Mouse (Mus musculus): ENCODE measurements around the gene Fndc3b. TPM values are rescaled to one million over a fixed set of nuclear protein-coding genes. Genes with fewer than 3 reads are reported as not detected.

The Fndc3b gene
- polyA plus RNA-seq, 1 experiment, result 0.78 TPM

DNA sequence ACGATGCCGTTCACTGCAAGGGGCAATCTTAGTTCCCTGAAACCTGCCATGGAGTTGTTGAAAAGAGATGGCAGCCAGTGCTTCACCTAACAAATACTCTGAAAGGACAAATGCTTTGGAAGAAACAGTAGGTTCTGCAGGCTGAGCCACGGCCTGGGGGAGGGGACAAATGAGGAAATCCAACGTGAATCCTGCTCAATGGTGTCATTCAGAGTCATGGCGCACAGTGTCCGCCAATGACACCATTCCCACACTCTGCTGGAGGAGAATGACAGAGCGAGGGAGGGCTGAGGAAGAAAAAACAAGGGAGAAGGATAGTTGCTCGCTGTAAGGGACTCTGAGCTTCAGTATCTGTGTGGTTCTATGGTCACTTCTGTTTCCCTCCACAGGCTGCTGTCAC lies 95.6 kb downstream of the Fndc3b start:
- TF ChIP-seq GATA1 (IDR thresholded peaks at IDR 0.05; ENCODE audit: borderline replicate concordance, low read length), result no peak
- no peak for TF ChIP-seq FLI1 (IDR thresholded peaks at IDR 0.05; ENCODE audit: low read length)
- Histone ChIP-seq H3K9me3 (no peaks in the 10 kb centered on the region), H3K4me1 (no peaks in the 10 kb centered on the region; the same call in 1 of the 2 replicates), H3K4me3 (replicated peaks) (no peak overlapping the region), H3K27me3 (replicated peaks) (no peaks in the 10 kb centered on the region), H3K36me3 (replicated peaks; ENCODE audit: low read length) (no peaks in the 10 kb centered on the region)

DNA sequence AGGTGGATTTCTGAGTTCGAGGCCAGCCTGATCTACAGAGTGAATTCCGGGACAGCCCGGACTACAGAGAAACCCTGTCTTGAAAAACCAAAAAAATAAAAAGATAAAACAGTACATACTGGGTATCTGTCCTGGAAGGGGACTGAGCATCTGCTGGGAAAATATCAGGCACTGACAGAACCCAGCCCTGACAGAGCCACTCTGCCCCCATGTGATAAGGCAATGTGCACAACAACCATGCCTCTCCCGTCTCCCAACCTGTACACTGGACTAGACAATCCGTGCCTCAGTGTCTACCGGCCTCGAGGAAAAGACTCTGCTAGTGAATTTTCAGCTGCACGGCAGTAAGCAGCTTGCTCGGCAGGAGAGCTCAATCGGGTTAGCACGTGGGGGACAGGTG lies 97.3 kb downstream of the Fndc3b start:
- Histone ChIP-seq H3K27me3 (replicated peaks) (no peaks in the 10 kb centered on the region), H3K4me1 (no peaks in the 10 kb centered on the region; the same call in 1 of the 2 replicates), H3K9me3 (no peaks in the 10 kb centered on the region), H3K4me3 (replicated peaks) (no peak overlapping the region), H3K36me3 (replicated peaks; ENCODE audit: low read length) (no peaks in the 10 kb centered on the region)
- TF ChIP-seq FLI1 (IDR thresholded peaks at IDR 0.05; ENCODE audit: low read length) (no peak), GATA1 (IDR thresholded peaks at IDR 0.05; ENCODE audit: borderline replicate concordance, low read length) (no peak)

DNA sequence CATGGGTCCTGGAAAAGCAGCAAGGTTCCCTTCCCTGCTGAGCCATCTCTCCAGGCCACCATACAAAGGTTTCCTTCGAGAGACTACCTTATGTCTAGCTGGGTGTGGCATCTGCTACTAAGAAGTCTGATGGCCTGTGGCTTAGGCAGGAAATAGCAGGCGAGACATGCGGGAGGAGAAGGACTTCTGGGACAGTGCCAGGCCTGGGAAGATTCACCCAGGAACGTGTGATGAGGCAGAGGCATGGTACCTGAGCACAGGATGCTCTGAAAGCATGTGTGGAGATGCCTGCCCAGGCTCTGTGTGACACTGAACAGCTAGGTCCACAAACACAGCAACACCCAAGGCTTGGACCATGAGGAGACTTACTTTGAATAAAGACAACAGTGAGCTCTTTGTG lies 98.1 kb downstream of the Fndc3b start:
- H3K36me3 ChIP-seq (replicated peaks; ENCODE audit: low read length), result no peaks in the 10 kb centered on the region
- TF ChIP-seq GATA1 (IDR thresholded peaks at IDR 0.05; ENCODE audit: borderline replicate concordance, low read length), result no peak
- no peak for TF ChIP-seq FLI1 (IDR thresholded peaks at IDR 0.05; ENCODE audit: low read length)
- H3K4me3 ChIP-seq (replicated peaks), result no peak overlapping the region

DNA sequence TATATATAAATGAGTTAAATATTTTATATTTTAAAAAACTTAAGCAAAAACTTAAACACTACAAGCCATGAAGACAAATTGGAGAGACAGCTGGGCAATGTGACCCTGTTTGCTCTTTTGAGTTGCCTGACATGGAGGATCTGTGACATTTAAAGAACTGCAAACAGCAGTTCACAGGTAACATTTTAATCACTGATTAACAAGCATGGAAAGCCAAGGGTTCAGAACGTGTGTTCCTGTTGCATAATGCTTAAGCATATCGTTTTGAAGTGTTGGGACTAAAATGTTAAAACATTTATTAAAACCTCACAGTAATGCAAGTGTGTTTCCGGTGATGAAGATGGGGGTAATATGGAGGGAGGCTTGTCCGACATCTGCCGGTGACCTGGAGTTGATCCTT lies 99.1 kb downstream of the Fndc3b start:
- Histone ChIP-seq H3K4me3 (replicated peaks) (no peak overlapping the region), H3K36me3 (replicated peaks; ENCODE audit: low read length) (no peaks in the 10 kb centered on the region), H3K4me1 (no peaks in the 10 kb centered on the region; the same call in 1 of the 2 replicates), H3K9me3 (no peaks in the 10 kb centered on the region), H3K27me3 (replicated peaks) (peaks cover 5% of the 10 kb centered on the region)
- no peak for TF ChIP-seq FLI1 (IDR thresholded peaks at IDR 0.05; ENCODE audit: low read length)
- no peak for TF ChIP-seq GATA1 (IDR thresholded peaks at IDR 0.05; ENCODE audit: borderline replicate concordance, low read length)

More for the DNA sequence above, 98.1 kb downstream of the Fndc3b start:
- H3K27me3 ChIP-seq (replicated peaks), result no peaks in the 10 kb centered on the region
- H3K9me3 ChIP-seq, result no peaks in the 10 kb centered on the region
- H3K4me1 ChIP-seq, result no peaks in the 10 kb centered on the region; the same call in 1 of the 2 replicates

DNA sequence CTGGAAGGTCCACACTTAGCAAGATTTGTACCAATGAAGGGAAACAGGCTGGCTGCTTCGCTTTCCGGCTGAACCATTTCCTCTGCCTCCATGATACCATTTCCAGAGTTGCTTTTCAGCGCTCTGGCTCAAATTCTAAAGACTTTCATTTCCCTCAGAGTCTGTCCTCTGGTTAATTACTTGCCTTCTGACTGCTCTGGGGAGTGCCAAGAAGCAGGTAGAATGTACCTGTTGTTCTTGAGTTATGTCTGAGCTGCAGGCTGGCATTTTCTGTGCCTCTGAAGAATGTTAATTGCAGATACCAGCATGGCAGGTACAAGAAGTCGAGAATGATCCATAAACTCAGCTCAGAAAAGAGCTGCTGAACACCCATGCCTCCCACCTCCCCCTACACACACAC lies 100.6 kb downstream of the Fndc3b start:
- H3K4me1 ChIP-seq, result no peaks in the 10 kb centered on the region; the same call in 1 of the 2 replicates
- no peak overlapping the region for H3K4me3 ChIP-seq (replicated peaks)
- H3K9me3 ChIP-seq, result no peaks in the 10 kb centered on the region
- TF ChIP-seq GATA1 (IDR thresholded peaks at IDR 0.05; ENCODE audit: borderline replicate concordance, low read length), result no peak
- no peak for TF ChIP-seq FLI1 (IDR thresholded peaks at IDR 0.05; ENCODE audit: low read length)
- peaks cover 5% of the 10 kb centered on the region for H3K27me3 ChIP-seq (replicated peaks)
- no peaks in the 10 kb centered on the region for H3K36me3 ChIP-seq (replicated peaks; ENCODE audit: low read length)

DNA sequence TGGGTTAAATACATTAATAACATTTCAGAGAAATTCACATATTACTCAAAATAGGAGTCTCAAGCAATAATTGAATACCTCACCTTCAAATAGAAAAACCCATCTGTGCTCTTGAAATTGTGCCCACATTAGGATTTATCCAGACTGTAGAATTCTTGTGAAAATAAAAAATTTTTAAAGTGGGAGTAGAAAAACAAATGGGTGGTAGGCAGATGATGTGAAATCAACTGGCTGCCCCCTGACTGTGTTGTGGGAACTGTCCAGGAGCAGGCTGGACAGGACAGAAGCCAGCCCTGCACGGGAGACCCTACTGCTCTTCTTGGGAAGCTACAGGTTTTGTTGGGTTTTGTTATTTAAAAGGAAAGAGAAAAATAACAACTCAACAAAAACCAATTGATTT lies 101.0 kb downstream of the Fndc3b start:
- Histone ChIP-seq H3K36me3 (replicated peaks; ENCODE audit: low read length) (no peaks in the 10 kb centered on the region), H3K4me3 (replicated peaks) (no peak overlapping the region), H3K4me1 (no peaks in the 10 kb centered on the region; the same call in 1 of the 2 replicates), H3K27me3 (replicated peaks) (peaks cover 5% of the 10 kb centered on the region), H3K9me3 (no peaks in the 10 kb centered on the region)
- TF ChIP-seq GATA1 (IDR thresholded peaks at IDR 0.05; ENCODE audit: borderline replicate concordance, low read length) (no peak), FLI1 (IDR thresholded peaks at IDR 0.05; ENCODE audit: low read length) (no peak)

DNA sequence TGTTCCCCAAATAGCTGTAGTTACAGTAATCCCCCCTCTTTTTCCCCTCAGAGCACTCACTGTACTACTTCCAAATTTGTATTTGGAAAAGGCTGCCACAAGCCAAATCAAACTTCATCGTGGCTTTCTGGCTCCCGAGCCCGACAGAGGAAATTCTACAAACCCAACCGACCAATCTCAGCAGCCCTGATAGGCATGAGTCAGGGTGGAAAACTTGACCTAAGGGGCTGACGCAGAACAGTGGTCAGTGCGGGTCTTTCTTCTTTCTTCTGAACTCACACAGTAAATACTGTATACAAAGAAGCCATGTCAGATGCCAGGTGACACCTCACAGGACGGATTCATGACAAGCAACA lies 103.3 kb downstream of the Fndc3b start:
- Histone ChIP-seq H3K4me1 (no peaks in the 10 kb centered on the region; the same call in 1 of the 2 replicates), H3K4me3 (replicated peaks) (no peak overlapping the region), H3K27me3 (replicated peaks) (peaks cover 5% of the 10 kb centered on the region), H3K9me3 (no peaks in the 10 kb centered on the region), H3K36me3 (replicated peaks; ENCODE audit: low read length) (no peaks in the 10 kb centered on the region)
- TF ChIP-seq FLI1 (IDR thresholded peaks at IDR 0.05; ENCODE audit: low read length) (no peak), GATA1 (IDR thresholded peaks at IDR 0.05; ENCODE audit: borderline replicate concordance, low read length) (no peak)

DNA sequence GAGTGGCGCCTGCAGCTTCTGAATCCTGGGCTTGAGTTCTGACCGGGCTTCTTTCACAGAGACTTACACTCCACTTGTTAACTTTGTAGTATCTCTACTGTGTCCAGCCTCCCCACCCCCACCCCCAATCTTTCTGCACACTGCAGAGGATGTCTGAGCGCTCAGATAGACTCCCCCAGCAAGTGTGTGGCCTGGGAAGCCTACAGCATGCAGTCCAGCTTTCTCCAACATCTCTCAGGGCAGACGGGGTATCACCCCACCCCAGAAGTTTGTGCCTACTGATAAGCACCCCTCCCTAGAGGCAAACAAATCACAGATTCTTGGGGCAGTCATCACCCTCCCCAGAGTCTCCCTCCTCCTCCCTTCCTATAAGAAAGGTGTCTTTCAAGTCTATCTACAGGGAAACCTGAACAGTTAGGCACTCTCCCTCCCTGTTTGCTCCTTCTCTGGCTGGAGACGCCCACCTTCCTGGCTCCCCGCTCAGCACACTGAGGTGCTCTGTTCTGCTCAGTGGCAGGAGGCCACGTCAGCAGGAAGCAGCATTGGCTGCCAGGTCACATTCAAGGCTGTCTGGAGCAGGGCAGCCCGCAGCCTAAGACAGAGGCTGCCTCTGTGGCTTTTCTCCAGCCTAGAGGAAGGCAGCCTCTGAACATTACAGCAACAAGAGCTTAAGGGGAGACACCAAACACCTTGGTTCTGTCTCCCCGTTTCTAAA lies 103.9 kb downstream of the Fndc3b start:
- H3K36me3 ChIP-seq (replicated peaks; ENCODE audit: low read length), result no peaks in the 10 kb centered on the region
- H3K27me3 ChIP-seq (replicated peaks), result peaks cover 5% of the 10 kb centered on the region
- no peak overlapping the region for H3K4me3 ChIP-seq (replicated peaks)
- H3K9me3 ChIP-seq, result no peaks in the 10 kb centered on the region
- H3K4me1 ChIP-seq, result no peaks in the 10 kb centered on the region; the same call in 1 of the 2 replicates
- no peak for TF ChIP-seq GATA1 (IDR thresholded peaks at IDR 0.05; ENCODE audit: borderline replicate concordance, low read length)
- TF ChIP-seq FLI1 (IDR thresholded peaks at IDR 0.05; ENCODE audit: low read length), result no peak

DNA sequence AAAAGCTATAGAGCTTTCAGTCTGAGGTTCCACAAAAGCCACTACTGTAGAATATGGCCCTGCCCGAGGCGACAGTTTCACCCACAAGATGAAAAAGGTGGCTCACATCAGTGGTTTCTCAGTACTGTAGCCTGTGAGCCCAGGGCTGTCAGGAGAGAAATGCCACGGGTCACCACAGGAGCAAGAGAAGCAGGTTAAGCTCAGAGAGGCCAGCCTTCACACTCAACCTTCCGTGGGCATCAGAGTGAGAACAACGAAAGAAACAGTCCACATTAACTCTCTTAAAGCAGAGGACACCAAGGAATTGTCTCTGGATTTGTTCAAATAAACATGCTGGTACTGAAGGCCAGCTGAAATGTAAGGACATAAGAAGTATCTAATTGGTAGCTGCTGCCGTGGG lies 104.5 kb downstream of the Fndc3b start:
- Histone ChIP-seq H3K4me1 (no peaks in the 10 kb centered on the region; the same call in 1 of the 2 replicates), H3K27me3 (replicated peaks) (peaks cover 5% of the 10 kb centered on the region), H3K4me3 (replicated peaks) (no peak overlapping the region), H3K36me3 (replicated peaks; ENCODE audit: low read length) (no peaks in the 10 kb centered on the region), H3K9me3 (no peaks in the 10 kb centered on the region)
- TF ChIP-seq GATA1 (IDR thresholded peaks at IDR 0.05; ENCODE audit: borderline replicate concordance, low read length), result no peak
- no peak for TF ChIP-seq FLI1 (IDR thresholded peaks at IDR 0.05; ENCODE audit: low read length)

DNA sequence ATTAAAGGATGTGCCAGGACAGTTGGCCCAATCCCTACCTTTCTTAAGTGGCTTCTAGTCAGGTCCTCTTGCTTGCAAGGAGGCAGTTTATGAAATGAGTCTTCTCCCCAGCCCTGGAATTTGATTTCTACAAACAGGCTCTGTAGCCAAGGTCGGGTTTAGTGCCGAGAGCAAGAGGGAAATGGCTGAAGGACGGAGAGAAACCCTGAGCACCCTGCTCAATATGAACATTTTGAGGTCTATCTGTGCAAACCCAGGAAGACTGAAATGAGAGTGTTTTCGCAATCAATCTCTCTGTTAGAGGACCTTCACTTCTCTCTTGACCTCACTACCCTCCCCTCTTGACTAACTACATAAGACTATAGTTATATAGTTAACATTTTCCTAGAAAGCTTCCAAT lies 105.5 kb downstream of the Fndc3b start:
- H3K9me3 ChIP-seq, result 0 out of 2 replicates have a peak, but pooled peaks cover 2% of the 10 kb centered on the region
- H3K4me3 ChIP-seq (replicated peaks), result no peak overlapping the region
- no peaks in the 10 kb centered on the region; the same call in 1 of the 2 replicates for H3K4me1 ChIP-seq
- peaks cover 5% of the 10 kb centered on the region for H3K27me3 ChIP-seq (replicated peaks)
- no peaks in the 10 kb centered on the region for H3K36me3 ChIP-seq (replicated peaks; ENCODE audit: low read length)
- no peak for TF ChIP-seq FLI1 (IDR thresholded peaks at IDR 0.05; ENCODE audit: low read length)
- no peak for TF ChIP-seq GATA1 (IDR thresholded peaks at IDR 0.05; ENCODE audit: borderline replicate concordance, low read length)
